Mouse (Mus musculus): ENCODE results near the gene Olfr16.
A peak's percentile ranks its signal among the peaks of the same experiment; 100 is the strongest.

The Olfr16 gene

DNA sequence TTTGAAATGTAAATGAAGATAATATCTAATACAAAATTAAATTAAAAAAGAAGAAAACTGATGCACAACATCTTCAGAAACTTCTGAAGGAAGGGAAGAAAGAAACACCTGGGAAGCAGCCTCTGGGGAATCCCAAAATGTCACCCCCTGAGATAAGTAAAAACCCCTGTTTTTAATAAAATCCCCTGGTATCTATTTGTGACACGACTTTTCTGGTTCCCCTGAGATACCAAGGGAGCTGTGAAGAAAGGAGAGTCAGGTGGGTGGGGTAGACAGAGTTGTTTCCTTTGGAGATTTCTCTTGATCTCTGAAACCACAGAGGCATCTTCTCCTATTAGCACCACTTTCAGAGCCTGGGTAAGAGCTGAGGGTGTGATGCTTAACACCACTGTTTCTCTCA, at the start of gene Olfr16:
Gene Olfr16, plus strand, starts transcription at position 250 of the 400 bp plus-strand sequence.
- no peak for DNase-seq (ENCODE audit: inconsistent ontology term)

DNA sequence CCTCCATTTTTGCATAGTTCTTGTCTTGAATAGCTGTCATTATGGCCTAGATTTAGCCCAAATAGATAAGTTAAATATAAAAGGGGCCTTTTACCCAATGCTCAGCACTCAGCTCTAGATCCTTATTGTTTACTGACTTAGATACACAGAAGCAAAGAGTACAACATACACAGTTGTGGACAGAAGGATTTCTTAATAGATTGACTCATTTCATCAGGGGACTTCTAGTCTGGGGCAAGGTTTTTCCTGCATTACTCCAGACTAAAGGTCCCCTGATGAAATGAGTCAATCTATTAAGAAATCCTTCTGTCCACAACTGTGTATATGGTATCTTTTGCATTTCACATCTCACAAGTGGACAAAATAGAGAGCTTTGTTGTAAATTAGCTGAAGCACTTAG, 46.9 kb upstream of the Olfr16 start:
- DNase-seq (ENCODE audit: inconsistent ontology term): no peak

DNA sequence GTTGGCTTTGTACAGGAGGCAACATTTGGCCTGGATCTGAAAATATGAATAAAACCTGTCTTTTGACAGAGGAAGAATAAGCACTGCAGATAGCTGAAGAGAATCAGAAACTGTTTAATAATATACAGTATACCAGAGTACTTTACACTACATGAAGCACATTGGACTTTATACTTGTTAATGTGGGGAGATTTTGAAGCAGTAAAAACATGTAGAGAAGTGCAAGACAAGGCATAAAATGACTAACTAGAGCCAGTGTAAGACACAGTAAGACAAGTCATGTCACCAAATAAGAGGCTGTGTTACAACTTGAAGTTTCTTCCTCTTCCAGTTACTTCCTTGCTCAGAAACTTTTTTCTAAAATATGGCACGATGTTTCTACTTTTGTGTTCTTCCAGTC, 33.1 kb upstream of the Olfr16 start:
- DNase-seq (ENCODE audit: inconsistent ontology term): no peak

DNA sequence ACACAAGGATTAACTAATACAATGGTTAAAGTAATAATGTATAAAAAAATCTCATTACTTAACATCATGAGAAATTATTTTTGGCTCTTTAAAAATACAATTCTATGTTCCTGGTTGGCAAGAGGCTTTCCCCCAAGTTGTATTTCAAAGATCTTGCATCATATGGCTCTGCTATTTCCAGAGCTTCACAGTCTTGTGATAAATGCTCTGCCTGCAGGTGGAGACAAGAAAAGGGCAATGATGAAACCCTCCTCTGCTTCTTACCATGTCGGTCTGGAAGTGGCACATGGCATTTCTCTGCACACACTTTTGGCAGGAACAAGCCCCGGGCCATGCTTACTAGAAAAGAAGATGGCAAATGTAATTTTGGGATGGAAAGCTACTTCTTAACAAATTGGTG, 31.8 kb upstream of the Olfr16 start:
- DNase-seq (ENCODE audit: inconsistent ontology term): no peak

DNA sequence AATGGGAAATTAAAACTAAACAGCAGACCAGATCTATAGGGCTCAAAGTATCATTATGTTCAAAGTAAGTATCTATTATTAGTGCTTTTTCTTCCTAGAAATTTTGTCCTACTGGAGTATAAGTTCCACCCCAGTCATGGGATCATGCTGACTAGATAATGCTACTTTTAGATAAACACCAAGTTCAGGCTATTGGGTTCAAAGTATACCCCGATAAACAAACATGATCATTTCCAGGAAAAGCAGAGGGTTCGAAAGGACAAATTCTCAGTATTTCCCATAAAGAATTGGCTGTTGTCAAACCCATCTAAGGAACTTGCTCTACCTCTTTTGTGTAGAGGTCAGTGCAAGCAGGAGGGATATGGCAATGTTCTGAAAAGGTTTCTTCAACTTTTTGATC, 18.0 kb upstream of the Olfr16 start:
- no peak for DNase-seq (ENCODE audit: inconsistent ontology term)

DNA sequence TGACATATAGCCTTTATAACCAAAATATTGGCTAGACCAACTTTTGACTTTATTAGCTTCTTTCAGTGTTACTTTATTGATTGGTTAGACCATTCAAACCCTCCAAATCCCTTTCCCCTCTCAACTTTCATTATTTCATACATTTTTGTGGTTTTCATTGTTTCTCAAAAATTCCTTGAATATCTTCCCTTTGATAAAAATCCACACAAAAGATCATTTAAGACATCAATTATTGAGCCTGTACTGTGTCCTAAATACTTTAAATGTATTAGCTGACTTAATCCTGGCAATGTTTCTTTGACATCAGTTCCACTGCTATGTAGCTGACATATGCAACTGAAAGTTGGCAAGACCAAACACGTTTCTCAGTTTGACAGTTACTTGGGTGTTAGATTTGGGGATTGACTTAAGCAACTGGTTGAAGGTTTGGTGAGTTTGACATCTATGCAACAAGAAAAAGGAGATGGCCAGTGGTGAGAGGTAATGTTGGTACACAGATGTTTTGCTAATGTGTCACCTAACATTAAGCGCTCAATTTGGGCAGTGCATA, 1.0 kb downstream of the Olfr16 start:
- DNase-seq (ENCODE audit: inconsistent ontology term): peak; percentile 92

DNA sequence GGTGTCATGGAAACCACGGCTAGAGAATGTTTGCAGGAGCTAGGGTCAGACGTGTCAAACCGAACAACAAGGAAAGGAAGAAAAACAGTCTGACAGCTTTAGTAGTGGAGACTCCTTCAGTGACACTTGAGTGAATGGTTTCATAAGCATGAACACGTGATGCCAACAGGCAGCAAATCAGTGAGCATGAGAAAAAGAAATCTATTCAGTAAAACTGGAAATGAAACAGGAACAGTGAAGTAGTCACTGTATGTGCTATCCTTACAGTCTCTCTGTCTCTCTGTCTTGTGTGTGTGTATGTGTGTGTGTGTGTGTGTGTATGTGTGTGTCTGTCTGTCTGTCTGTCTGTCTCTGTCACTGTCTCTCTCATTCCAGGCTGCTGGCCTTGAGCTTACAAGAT, 5.2 kb downstream of the Olfr16 start:
- no peak for DNase-seq (ENCODE audit: inconsistent ontology term)

DNA sequence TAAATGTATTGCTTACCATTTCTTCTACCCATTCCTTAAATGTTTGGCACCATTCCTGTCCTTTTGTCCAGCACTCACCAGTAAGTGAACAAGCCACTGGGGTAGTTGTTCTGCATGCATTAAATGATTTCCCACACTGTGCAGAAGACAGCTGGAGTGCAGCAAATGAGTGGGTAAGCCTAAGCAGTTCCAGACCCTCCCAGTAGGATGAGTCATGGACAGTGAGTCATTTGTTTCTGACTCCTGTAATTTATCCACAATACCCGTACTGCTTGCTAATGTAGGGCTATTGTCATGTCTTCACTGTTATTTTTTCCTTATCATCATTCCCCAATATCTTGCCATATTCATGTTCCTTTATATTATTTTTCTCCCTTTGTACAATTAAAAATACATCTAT, 10.2 kb downstream of the Olfr16 start:
- DNase-seq (ENCODE audit: inconsistent ontology term): peak; percentile 91

DNA sequence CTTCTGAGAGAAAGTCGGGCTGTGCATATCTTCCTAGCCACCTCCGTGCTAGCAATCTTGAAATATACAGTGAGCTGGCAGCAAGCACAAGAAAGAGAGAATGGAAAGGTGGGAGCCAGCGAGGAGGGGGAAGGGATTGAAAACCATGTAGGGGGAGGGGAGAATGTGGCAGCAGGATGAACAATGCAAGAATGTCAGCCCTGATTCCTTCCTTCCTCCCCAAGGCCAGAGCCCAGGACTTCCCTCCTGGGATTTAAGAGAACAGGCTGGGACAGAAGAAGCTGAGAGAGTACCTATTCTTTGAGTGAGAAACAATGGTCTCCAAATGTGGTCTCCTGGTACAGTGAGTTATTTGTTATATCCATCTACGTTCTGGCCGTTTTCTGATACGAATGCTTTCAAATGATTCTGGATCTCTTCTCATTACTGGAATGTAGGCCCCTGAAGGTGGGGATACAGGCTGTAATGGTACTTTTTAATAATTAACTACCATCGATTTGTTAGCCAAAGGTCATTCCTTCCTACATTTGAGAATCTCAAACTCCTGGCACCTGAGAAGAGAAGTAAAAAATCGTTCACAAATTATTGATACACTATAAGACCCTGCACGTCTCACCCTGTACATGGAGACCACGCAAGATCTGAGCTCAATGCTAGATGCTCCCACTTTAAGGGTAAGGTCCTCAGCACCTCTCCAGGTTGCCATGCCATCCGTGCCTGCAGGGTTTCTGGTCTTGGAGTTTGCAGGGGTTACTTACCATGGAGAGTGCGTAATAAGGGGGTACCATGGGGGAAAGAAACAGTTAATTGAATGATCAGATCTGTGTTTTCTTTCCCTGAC, 39.8 kb downstream of the Olfr16 start:
- DNase-seq (ENCODE audit: inconsistent ontology term): no peak

DNA sequence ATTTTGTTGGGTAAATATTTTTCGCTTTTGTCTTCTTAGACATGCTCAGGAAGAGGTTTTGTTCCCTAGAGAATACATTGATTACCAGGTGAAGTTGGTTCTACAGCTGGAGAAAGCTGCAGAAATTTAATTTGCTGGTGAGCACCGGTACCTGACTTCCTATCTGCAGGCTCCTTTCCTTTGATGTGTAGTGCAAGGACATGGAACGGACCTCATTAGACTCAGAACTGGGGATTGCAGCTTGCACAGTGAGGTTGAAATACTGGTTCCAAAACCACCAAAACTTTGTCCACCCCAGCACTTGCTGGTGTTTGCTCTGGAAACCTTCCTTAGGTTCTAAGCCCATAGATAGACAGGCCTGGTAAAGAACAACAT, 40.4 kb downstream of the Olfr16 start:
- no peak for DNase-seq (ENCODE audit: inconsistent ontology term)

All from Muller cell, postnatal 12 days (primary cell).